Mouse (Mus musculus): ENCODE data around the gene Zfp971. TPM values are rescaled to one million over a fixed set of nuclear protein-coding genes. Genes with fewer than 3 reads are reported as not detected.
"Not testable (repeated sequence)": the region's sequence is repeated elsewhere in the genome, so short reads cannot be mapped to it uniquely, and the experiment has no call there.

Zfp971 gene
- 10 to 100 TPM; 32.8 to 33.8 TPM for total RNA-seq (2021)
- long read RNA-seq, transcript Zfp971-201 (3 exons, 923 nt) = major isoform, 9 of 17 reads
- long read RNA-seq, partial matches to known transcripts = 0 of 17 reads
- long read RNA-seq, other reads (novel, unspliced or antisense) = 4 of 17 reads

GRCm38 (mm10) chr2:178023011-178023611 lies at the start of gene Zfp971:
Gene Zfp971, plus strand, starts transcription at chr2:178023284.
- peak; percentile 31 to 77 for DNase-seq (ENCODE audit: low spot score in 2 of 2)

GRCm38 (mm10) chr2:177974814-177975213 lies 48.3 kb upstream of the Zfp971 start:
- DNase-seq (ENCODE audit: low spot score in 2 of 2) = not testable (repeated sequence)

- not testable (repeated sequence) for DNase-seq (ENCODE audit: low spot score in 2 of 2)
Measured at GRCm38 (mm10) chr2:178019486-178019885, 3.6 kb upstream of the Zfp971 start.

GRCm38 (mm10) chr2:178020773-178021172 lies 2.3 kb upstream of the Zfp971 start:
- DNase-seq (ENCODE audit: low spot score in 2 of 2) = not testable (repeated sequence)

- DNase-seq (ENCODE audit: low spot score in 2 of 2) = not testable (repeated sequence)
Measured at GRCm38 (mm10) chr2:178023861-178024260, 777 bp downstream of the Zfp971 start.

GRCm38 (mm10) chr2:178027601-178028000 lies 4.5 kb downstream of the Zfp971 start:
- DNase-seq (ENCODE audit: low spot score in 2 of 2) = not testable (repeated sequence)

- DNase-seq (ENCODE audit: low spot score in 2 of 2) = peak in 1 of 2 experiments; percentile 65
Measured at GRCm38 (mm10) chr2:178058195-178058594, 35.1 kb downstream of the Zfp971 start.

GRCm38 (mm10) chr2:178078166-178078717 lies 55.2 kb downstream of the Zfp971 start, which contains the start of gene Zfp931:
Gene Zfp931, minus strand, starts transcription at chr2:178078476.
- peak in 1 of 2 experiments; percentile 49 for DNase-seq (ENCODE audit: low spot score in 2 of 2)

Other genes starting within 250 kb of the Zfp971 start
- 100 to 1,000 TPM; 130 to 162 TPM for gene Gm14325, start 182.9 kb upstream of the Zfp971 start, total RNA-seq (2021)
- 1 to 10 TPM; 4.6 to 7.8 TPM for gene Gm14327, start 126.2 kb upstream of the Zfp971 start, total RNA-seq (2021)
- gene Zfp972, start 97.7 kb upstream of the Zfp971 start, total RNA-seq (2021) = 1 to 10 TPM in 1 of 2 experiments, under 1 TPM in 1; 0.86 to 2.0 TPM
- gene Gm14326, start 66.0 kb upstream of the Zfp971 start, total RNA-seq (2021) = 10 to 100 TPM; 54.9 to 59.3 TPM
- gene Zfp931, start 55.2 kb downstream of the Zfp971 start, total RNA-seq (2021) = 10 to 100 TPM; 29.1 to 31.8 TPM
- 100 to 1,000 TPM; 146 to 149 TPM for gene Phactr3, start 95.7 kb downstream of the Zfp971 start, total RNA-seq (2021)